Mouse (Mus musculus) embryonic facial prominence, embryonic 10.5 days (tissue): ENCODE results near the gene Htr2a. TPM values are rescaled to one million over a fixed set of nuclear protein-coding genes. Genes with fewer than 3 reads are reported as not detected.

ENCODE experiments used
- DNase-seq: peaks from one replicate; pipeline ENCODE4 v3.0.0-alpha.2; 2017; ENCODE audit warnings: low spot score
- H3K27ac ChIP-seq: fragments of 300-500 bp; sonication (generic); replicated peaks from 2 replicates; pipeline ENCODE4 v1.5.1; 2016; ENCODE audit warnings: mild to moderate bottlenecking
- H3K27me3 ChIP-seq: fragments of 300-500 bp; sonication (generic); replicated peaks from 2 replicates; pipeline ENCODE4 v1.6.1; 2016; ENCODE audit warnings: low read depth, mild to moderate bottlenecking; ENCODE audit not compliant: poor library complexity, severe bottlenecking
- H3K36me3 ChIP-seq: fragments of 300-500 bp; sonication (generic); replicated peaks from 2 replicates; pipeline ENCODE4 v1.6.1; 2016; ENCODE audit warnings: mild to moderate bottlenecking, moderate library complexity
- H3K4me1 ChIP-seq: fragments of 300-500 bp; sonication (generic); 2 replicates; pipeline ENCODE4 v1.6.1; 2016
- H3K4me3 ChIP-seq: fragments of 300-500 bp; sonication (generic); 2 replicates; pipeline ENCODE4 v1.5.1; 2016; ENCODE audit warnings: mild to moderate bottlenecking, moderate library complexity
- H3K9me3 ChIP-seq: fragments of 300-500 bp; sonication (generic); 2 replicates; pipeline ENCODE4 v1.6.1; 2016; ENCODE audit warnings: mild to moderate bottlenecking
- WGBS: fragments of 180-500 bp; shearing (Covaris S2); methylation state at CpG from one replicate; pipeline ENCODE4 v1.1.7; 2016; 5-methylcytosine and 5-hydroxymethylcytosine counted together
- polyA plus RNA-seq: library from polyadenylated mRNA; unstranded; fragments of >200 nt; fragmentation: Nextera tagmentation; extraction: Ambion mirVana; gene quantifications from 2 replicates; pipeline ENCODE4 v1.2.1, GENCODE M21; 2016

Gene Htr2a
- polyA plus RNA-seq = 0.16 and 0.28 TPM in 2 replicates

DNA sequence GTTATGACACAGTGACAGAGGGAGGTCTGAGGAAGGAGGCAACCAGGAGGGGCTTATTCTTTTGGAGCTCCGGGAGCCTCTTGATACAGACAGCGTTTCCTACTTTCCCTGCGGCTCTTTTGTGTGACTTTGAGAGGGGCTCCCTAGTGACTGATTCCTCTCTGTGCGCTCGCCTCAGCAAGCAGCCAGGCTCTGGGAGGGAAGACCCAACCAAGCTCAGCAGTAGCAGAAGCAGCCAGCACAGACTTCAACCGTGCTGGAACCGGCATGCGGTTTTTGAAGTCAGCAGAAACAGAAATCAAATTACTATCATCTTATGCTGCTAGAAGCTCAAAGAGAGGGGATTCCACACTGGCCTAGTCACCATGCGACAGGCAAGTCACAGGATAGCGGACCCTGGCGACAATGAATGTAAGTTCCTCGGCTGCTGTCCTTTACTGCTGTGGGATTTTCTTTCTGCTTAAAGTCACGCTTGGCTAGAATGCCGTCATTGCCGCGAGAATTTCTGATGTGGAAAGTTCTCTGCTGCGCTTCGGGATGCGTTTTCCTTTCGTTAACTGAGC is at the start of gene Htr2a:
TSS of gene Htr2a (plus strand) at position 22 of the 563 bp plus-strand sequence.
- DNase-seq = peak; percentile 51
- Histone ChIP-seq H3K9me3 (no peaks in the 10 kb centered on the region), H3K27ac (no peak within 1 kb of the TSS), H3K36me3 (no peaks in the 10 kb centered on the region), H3K4me1 (peaks cover 21% of the 10 kb centered on the region), H3K27me3 (peaks cover 47% of the 10 kb centered on the region), H3K4me3 (peak within 1 kb of the TSS; percentile 56)
- 2% methylated on average over 20 of the region's 20 CpGs for WGBS

DNA sequence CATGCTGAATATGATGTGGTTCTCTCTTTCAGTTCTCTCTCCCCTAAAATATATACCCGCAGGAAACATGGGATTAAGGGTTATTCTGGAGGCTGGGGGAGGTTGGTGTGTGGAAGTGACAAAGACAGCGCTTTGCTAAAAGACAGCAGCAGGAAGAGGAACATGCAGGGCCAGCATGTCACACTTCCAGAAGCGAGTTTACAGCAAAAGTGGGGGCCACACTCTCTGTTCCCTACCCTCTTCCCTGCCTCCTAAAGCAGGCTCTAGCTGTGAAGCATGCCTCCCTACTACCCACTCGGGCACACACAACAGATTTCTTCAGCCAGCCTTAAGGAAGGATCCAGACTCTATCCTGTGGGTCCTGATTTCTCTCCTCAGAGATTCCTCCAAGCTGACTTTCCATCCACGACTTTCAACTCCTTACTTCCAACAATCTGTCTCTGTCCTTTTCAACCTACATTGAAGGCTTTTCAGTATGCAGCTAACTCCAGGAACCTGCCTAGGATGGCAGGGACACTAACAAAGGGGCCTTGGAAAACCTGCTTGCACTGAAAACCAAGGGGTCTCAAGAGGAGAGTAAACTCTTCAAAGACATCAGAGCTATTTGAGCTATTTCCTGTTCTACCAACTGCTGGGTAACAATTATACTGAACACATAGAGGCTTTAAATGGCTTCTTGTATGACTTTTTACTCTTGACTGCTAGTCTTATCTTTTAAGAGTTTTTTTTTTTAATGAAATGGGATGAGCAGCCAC is 39.1 kb upstream of the Htr2a start:
- Histone ChIP-seq H3K9me3 (no peaks in the 10 kb centered on the region), H3K4me3 (no peak overlapping the region), H3K36me3 (no peaks in the 10 kb centered on the region), H3K27me3 (no peaks in the 10 kb centered on the region), H3K27ac (no peak overlapping the region), H3K4me1 (no peaks in the 10 kb centered on the region)
- 75% methylated on average over 5 of the region's 5 CpGs for WGBS
- DNase-seq = no peak

DNA sequence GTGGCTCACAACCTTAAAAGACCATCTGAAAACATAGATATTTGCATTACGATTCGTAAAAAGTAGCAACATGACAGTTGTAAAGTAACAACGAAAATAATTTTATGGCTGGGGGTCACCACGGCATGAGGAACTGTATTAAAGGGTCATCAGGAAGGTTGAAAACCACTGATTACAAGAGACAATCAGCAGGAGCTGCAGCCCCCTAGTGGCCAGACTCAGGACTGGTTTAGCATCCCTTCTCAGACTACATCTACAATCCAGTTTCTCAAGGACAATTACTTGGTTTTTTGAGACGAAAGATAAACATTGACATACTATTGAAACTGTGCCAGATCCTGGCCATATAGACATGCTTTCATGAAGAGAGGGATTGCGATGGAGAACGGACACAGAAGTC is 38.1 kb upstream of the Htr2a start:
- WGBS = 60% methylated on average over 7 of the region's 7 CpGs
- DNase-seq = peak; percentile 58
- Histone ChIP-seq H3K27ac (no peak overlapping the region), H3K4me1 (no peaks in the 10 kb centered on the region), H3K36me3 (no peaks in the 10 kb centered on the region), H3K27me3 (no peaks in the 10 kb centered on the region), H3K9me3 (no peaks in the 10 kb centered on the region), H3K4me3 (no peak overlapping the region)

DNA sequence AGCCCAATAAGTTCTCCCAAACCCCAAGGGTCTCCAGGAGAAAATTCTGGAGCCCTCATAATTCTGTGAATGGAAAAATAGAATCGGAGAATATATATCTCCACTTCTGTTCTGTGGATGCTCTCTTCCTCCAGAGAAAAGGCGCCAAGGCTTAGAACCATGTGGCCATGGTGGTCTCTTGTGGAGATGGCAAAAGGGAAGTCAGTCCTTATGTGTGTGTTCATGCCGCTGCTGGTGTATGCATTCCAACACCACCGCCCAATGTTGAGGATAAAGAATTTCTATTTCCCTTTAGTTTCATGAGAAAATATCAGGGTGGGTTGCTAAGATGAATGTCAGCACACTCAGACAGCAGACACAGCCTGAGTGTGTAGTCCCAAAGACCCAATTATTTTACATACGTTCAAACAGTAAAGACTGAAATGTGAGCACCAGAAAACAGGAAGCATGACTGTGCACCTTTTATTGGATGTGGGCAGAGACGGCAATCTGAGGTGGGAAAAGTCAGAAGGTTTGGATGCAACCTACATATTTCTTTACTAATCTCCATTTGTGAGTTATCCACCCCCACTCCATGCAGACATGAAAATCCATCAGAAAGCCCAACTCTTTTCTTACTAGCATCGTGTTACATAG is 37.4 kb upstream of the Htr2a start:
- 85% methylated on average over 7 of the region's 7 CpGs for WGBS
- Histone ChIP-seq H3K27ac (no peak overlapping the region), H3K4me3 (no peak overlapping the region), H3K9me3 (no peaks in the 10 kb centered on the region), H3K4me1 (no peaks in the 10 kb centered on the region), H3K36me3 (no peaks in the 10 kb centered on the region), H3K27me3 (no peaks in the 10 kb centered on the region)
- DNase-seq = no peak

DNA sequence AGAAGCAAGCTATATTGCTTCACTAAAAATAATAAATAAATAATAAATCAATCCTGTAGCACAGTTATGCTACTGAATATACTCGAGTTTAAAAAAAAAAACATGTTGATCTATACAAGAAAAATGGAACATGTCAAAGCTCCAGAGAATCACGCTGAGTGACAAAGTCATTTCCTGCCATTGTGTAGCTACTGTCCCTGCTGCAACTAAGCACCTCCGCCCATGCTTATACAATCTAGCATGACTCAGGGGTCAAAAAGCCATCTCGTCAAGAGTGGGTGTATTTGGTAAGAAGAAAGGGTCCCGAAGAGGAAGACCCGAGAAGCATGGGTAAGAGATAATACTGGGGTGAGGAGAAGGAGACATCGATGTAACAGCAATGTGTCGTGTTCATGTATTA is 29.3 kb upstream of the Htr2a start:
- H3K4me1 ChIP-seq = no peaks in the 10 kb centered on the region
- WGBS = 82% methylated on average over 8 of the region's 8 CpGs
- no peaks in the 10 kb centered on the region for H3K36me3 ChIP-seq
- no peaks in the 10 kb centered on the region for H3K27me3 ChIP-seq
- no peak overlapping the region for H3K4me3 ChIP-seq
- H3K27ac ChIP-seq = no peak overlapping the region
- H3K9me3 ChIP-seq = no peaks in the 10 kb centered on the region
- no peak for DNase-seq

DNA sequence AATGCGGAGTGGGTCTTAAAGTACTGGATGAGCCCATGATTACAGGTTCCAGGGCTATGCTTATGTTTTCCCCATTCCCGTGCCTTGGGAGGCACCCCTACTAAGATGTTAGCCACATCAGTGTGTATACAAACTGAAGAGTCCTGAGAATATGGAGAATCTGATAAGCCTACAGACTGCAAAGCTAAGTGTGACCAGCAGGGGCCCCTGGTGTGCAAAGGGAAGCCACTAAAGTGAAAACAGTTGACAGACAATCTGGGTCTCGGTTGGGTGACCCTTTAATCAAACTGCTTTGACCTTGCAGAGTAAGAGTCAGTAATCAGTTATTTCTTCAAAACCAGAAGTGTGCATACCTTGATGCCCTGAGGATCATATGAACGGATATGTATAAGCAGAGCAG is 21.8 kb upstream of the Htr2a start:
- Histone ChIP-seq H3K9me3 (0 out of 2 replicates have a peak, but pooled peaks cover 5% of the 10 kb centered on the region), H3K27me3 (no peaks in the 10 kb centered on the region), H3K4me3 (no peak overlapping the region), H3K27ac (no peak overlapping the region), H3K4me1 (no peaks in the 10 kb centered on the region), H3K36me3 (no peaks in the 10 kb centered on the region)
- no peak for DNase-seq
- WGBS = 54% methylated on average over 4 of the region's 4 CpGs

DNA sequence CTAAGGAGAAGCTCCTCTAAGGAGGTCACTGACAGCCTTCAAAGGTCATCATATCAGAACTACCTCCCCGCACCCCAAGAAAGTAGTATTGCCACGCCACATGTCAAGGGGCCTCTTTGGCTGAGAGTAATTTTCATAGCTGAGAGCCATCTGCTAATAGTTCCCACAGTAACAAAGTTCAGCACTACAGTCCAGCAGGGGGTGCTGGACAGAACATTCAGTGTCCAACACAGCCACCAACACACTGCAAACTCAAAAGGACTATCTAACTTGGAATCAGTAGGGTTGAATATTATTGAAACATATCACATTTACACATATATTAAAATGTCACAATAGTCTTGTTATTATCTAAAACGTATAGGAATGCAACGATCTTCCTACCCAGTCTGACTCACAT is 2.6 kb upstream of the Htr2a start:
- Histone ChIP-seq H3K9me3 (no peaks in the 10 kb centered on the region), H3K4me1 (peaks cover 19% of the 10 kb centered on the region), H3K4me3 (no peak overlapping the region), H3K27me3 (peaks cover 38% of the 10 kb centered on the region), H3K36me3 (no peaks in the 10 kb centered on the region), H3K27ac (no peak overlapping the region)
- 82% methylated on average over 4 of the region's 4 CpGs for WGBS
- DNase-seq = no peak

DNA sequence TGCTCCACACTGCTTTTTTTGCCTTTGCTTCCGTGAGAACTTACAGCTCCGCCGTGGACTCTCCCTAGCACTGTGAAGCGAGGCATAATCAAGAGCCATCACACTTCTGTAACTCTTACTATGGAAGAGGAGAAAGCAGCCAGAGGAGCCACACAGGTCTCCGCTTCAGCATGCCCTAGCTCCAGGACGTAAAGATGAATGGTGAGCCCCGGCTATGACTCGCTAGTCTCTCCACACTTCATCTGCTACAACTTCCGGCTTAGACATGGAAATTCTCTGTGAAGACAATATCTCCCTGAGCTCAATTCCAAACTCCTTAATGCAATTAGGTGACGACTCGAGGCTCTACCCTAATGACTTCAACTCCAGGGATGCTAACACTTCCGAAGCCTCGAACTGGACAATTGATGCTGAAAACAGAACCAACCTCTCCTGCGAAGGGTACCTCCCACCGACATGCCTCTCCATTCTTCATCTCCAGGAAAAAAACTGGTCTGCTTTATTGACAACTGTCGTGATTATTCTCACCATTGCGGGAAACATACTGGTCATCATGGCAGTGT is 1.1 kb downstream of the Htr2a start:
- H3K9me3 ChIP-seq = no peaks in the 10 kb centered on the region
- no peaks in the 10 kb centered on the region for H3K36me3 ChIP-seq

DNA sequence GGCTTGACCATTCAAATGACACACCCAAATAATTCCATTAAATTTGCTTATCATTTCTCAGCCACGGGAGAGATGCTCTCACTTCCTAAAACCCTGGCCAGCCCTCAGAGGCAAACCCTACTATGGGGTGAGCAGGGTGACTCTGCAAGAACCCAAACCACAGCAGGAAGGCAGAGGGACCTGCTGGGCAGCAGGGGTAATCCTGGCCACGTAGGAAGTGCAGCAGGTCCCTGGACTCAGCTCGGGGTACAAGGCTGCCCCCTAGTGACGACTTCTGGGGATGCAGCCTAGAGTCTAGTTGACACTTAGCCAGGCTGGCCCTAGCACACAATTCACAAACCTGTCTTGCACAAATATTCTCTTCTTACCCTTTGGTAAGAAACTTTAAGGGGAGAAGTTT is 2.7 kb downstream of the Htr2a start:
- peak; percentile 85 for DNase-seq

More for the DNA sequence above, 1.1 kb downstream of the Htr2a start:
- H3K4me3 ChIP-seq = peak overlapping the region; percentile 56
- H3K27me3 ChIP-seq = peaks cover 47% of the 10 kb centered on the region
- WGBS = 20% methylated on average over 17 of the region's 17 CpGs
- H3K4me1 ChIP-seq = peaks cover 27% of the 10 kb centered on the region
- no peak overlapping the region for H3K27ac ChIP-seq
- peak; percentile 25 for DNase-seq

DNA sequence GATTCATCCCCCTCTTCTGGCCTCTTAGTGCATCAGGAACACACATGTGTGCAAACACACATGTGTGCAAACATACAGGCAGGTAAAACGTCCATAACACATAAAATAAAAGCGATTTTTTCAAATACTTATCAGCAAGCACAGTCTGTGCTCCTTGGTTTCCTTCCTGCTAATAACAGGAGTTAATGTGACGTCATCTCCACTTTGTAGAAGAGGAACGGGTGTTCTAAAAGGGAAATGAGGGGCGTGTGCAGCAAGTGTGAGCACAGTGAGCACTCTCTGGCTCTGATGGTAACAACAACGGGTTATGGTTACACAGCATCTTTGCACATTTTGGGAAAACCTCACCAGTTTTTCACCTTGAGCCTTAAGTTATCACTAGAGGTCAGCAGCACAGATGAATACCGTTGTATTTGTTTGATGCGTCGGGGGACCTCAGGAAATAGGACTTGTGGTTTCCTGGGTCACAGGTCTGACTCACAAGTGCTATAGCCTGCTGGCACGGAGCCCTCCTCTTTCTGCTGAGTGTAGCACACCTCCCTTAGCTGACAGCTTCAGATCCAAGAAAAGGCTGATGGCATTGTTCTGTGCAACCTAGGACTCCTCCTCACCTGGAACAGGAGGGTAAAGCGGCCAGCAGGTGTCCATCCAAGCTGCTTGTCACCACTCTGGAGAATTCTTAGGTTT is 5.6 kb downstream of the Htr2a start:
- H3K4me1 ChIP-seq = peaks cover 24% of the 10 kb centered on the region
- no peak overlapping the region for H3K27ac ChIP-seq
- WGBS = 73% methylated on average over 11 of the region's 11 CpGs
- no peaks in the 10 kb centered on the region for H3K9me3 ChIP-seq
- H3K36me3 ChIP-seq = no peaks in the 10 kb centered on the region
- H3K27me3 ChIP-seq = peaks cover 27% of the 10 kb centered on the region
- no peak overlapping the region for H3K4me3 ChIP-seq
- DNase-seq = no peak

More for the DNA sequence above, 2.7 kb downstream of the Htr2a start:
- Histone ChIP-seq H3K36me3 (no peaks in the 10 kb centered on the region), H3K9me3 (no peaks in the 10 kb centered on the region), H3K27me3 (peaks cover 47% of the 10 kb centered on the region), H3K27ac (no peak overlapping the region), H3K4me3 (peak overlapping the region; percentile 12; the same call in 1 of the 2 replicates), H3K4me1 (peaks cover 32% of the 10 kb centered on the region)
- WGBS = 0% methylated on average over 4 of the region's 4 CpGs

DNA sequence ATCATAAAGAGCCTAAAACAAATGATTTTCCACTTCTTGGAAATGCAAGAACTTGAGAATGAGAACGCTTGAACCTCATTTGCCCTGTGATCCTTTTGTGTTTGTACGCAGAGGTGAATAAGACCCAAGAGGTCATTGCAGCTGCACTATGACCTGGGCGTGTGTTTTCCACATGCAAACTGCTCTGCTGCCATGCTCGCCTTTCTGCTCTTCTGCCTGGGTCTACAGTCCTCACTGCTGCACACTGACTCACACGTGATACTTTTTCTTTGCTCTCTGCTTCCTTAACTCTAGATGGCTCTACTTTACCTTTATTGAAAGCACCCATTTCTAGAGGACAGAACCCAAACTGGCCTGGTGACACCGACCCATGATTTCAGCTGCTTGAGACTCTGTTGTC is 9.4 kb downstream of the Htr2a start:
- 83% methylated on average over 6 of the region's 6 CpGs for WGBS
- Histone ChIP-seq H3K27me3 (0 out of 2 replicates have a peak, but pooled peaks cover under 1% of the 10 kb centered on the region), H3K4me1 (peaks cover 11% of the 10 kb centered on the region), H3K36me3 (no peaks in the 10 kb centered on the region), H3K27ac (no peak overlapping the region), H3K9me3 (no peaks in the 10 kb centered on the region), H3K4me3 (no peak overlapping the region)
- DNase-seq = no peak

DNA sequence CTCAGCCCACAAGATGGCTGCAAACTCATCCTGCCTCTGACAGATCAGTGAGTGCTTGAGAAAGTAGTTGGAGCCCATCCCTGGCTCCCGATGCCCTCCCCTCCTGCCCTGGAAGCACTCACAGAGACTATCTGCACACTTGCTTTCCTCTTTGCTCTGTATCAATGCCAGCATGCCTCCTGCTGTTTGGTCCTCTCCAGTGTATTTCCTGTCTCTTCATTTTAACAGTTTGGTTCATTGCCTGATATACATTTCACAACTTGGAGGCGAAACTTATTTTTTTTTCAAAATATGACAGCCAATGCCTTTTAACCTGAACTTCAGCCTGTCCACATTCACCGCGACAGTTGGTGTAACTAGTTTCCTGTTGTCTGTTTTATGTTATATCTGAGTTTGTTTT is 11.0 kb downstream of the Htr2a start:
- DNase-seq = no peak
- Histone ChIP-seq H3K27me3 (no peaks in the 10 kb centered on the region), H3K36me3 (no peaks in the 10 kb centered on the region), H3K9me3 (no peaks in the 10 kb centered on the region), H3K4me1 (peaks cover 7% of the 10 kb centered on the region), H3K4me3 (no peak overlapping the region), H3K27ac (no peak overlapping the region)
- 81% methylated on average over 4 of the region's 4 CpGs for WGBS
